Mouse (Mus musculus) midbrain, postnatal 0 days (tissue): Measurements from ENCODE around the gene Adig. TPM values are rescaled to one million over a fixed set of nuclear protein-coding genes. Genes with fewer than 3 reads are reported as not detected.
A peak's percentile ranks its signal among the peaks of the same experiment; 100 is the strongest.

Experiments used
- ATAC-seq: fragments of 200-750 bp; cut with Nextera tagmentation; 2 replicates; pipeline ENCODE4 v1.8.0; 2017; ENCODE audit warnings: moderate number of reproducible peaks, mild to moderate bottlenecking, moderate TSS enrichment, moderate library complexity; ENCODE audit not compliant: low FRiP score
- DNase-seq: peaks from one replicate; pipeline ENCODE4 v3.0.0-alpha.2; 2015; ENCODE audit warnings: low spot score
- H3K27ac ChIP-seq: fragments of 300-500 bp; sonication (generic); 2 replicates; pipeline ENCODE4 v1.5.1; 2014; ENCODE audit warnings: low read depth, mild to moderate bottlenecking, low read length, mixed read lengths
- H3K27me3 ChIP-seq: fragments of 300-500 bp; sonication (generic); 2 replicates; pipeline ENCODE4 v1.6.1; 2014; ENCODE audit warnings: low read length, control low read depth, mixed read lengths; ENCODE audit not compliant: insufficient read depth
- H3K36me3 ChIP-seq: fragments of 300-500 bp; sonication (generic); 2 replicates; pipeline ENCODE4 v1.6.1; 2014; ENCODE audit warnings: low read length, control low read depth, mixed read lengths; ENCODE audit not compliant: insufficient read depth
- H3K4me1 ChIP-seq: fragments of 300-500 bp; sonication (generic); 2 replicates; pipeline ENCODE4 v1.6.1; 2014; ENCODE audit warnings: mild to moderate bottlenecking, control low read depth, antibody characterized with exemption, low read length, mixed read lengths; ENCODE audit not compliant: insufficient read depth
- H3K4me2 ChIP-seq: fragments of 300-500 bp; sonication (generic); 2 replicates; pipeline ENCODE4 v1.6.1; 2014; ENCODE audit warnings: low read depth, mild to moderate bottlenecking, low read length, mixed read lengths; ENCODE audit not compliant: poor library complexity, severe bottlenecking
- H3K4me3 ChIP-seq: fragments of 300-500 bp; sonication (generic); 2 replicates; pipeline ENCODE4 v1.5.1; 2014; ENCODE audit warnings: low read depth, mild to moderate bottlenecking, low read length, moderate library complexity
- H3K9ac ChIP-seq: fragments of 300-500 bp; sonication (generic); replicated peaks from 2 replicates; pipeline ENCODE4 v1.6.1; 2014; ENCODE audit warnings: mild to moderate bottlenecking, low read length, moderate library complexity, mixed read lengths; ENCODE audit not compliant: poor library complexity, severe bottlenecking
- H3K9me3 ChIP-seq: fragments of 300-500 bp; sonication (generic); 2 replicates; pipeline ENCODE4 v1.6.1; 2016; ENCODE audit warnings: low read length, control low read depth
- CTCF ChIP-seq: IDR thresholded peaks from 2 replicates; pipeline ENCODE4 v1.5.1; 2016; ENCODE audit warnings: antibody characterized with exemption, mild to moderate bottlenecking
- WGBS: fragments of 180-500 bp; shearing (Covaris S2); extraction: QIAGEN DNeasy Blood & Tissue Kit; methylation state at CpG from one replicate; pipeline ENCODE4 v1.1.7; 2014; 5-methylcytosine and 5-hydroxymethylcytosine counted together
- polyA plus RNA-seq: library from polyadenylated mRNA; unstranded; fragments of >200 nt; fragmentation: Nextera tagmentation; extraction: Ambion mirVana; gene quantifications from 2 replicates; pipeline ENCODE4 v1.2.1, GENCODE M21; 2015
- total RNA-seq: library from RNA; depleted of rRNA; stranded (reverse); fragments of >200 nt; gene quantifications from 2 replicates; pipeline ENCODE4 v1.2.3, GENCODE M21; 2014

Adig gene
- total and polyA plus RNA-seq, 2 experiments from 2014 or later: not detected

- no peak overlapping the region for H3K27ac ChIP-seq
- DNase-seq (peak; percentile 92), ATAC-seq (peak; percentile 69)
- no peak overlapping the region for H3K4me3 ChIP-seq
- no peaks in the 10 kb centered on the region for H3K9me3 ChIP-seq
- no peak overlapping the region for H3K9ac ChIP-seq
- peaks cover 7% of the 10 kb centered on the region; the same call in 1 of the 2 replicates for H3K4me1 ChIP-seq
- H3K4me2 ChIP-seq: peak overlapping the region; percentile 16; the same call in 1 of the 2 replicates
- H3K36me3 ChIP-seq: no peaks in the 10 kb centered on the region
- 2% methylated on average over 17 of the region's 17 CpGs for WGBS
- H3K27me3 ChIP-seq: 0 out of 2 replicates have a peak, but pooled peaks cover 4% of the 10 kb centered on the region
- TF ChIP-seq CTCF: peak; percentile 98
Observed at GRCm38 (mm10) chr2:158546751-158547150, 44.3 kb downstream of the Adig start.

GRCm38 (mm10) chr2:158550067-158550466, 47.7 kb downstream of the Adig start:
- Histone ChIP-seq H3K27ac (no peak overlapping the region), H3K9ac (no peak overlapping the region), H3K4me2 (no peak overlapping the region), H3K36me3 (no peaks in the 10 kb centered on the region), H3K4me3 (no peak overlapping the region), H3K4me1 (peaks cover 7% of the 10 kb centered on the region; the same call in 1 of the 2 replicates), H3K27me3 (0 out of 2 replicates have a peak, but pooled peaks cover 4% of the 10 kb centered on the region), H3K9me3 (no peaks in the 10 kb centered on the region)
- peak; percentile 94 for TF ChIP-seq CTCF
- DNase-seq: peak; percentile 90
- ATAC-seq: 0 out of 2 replicates have a peak, but pooled peaks have one; percentile 52
- WGBS: 3% methylated on average over 3 of the region's 3 CpGs

GRCm38 (mm10) chr2:158554366-158554765, 52.0 kb downstream of the Adig start:
- no peak for TF ChIP-seq CTCF
- no peak for ATAC-seq
- DNase-seq: no peak
- H3K4me2 ChIP-seq: no peak overlapping the region
- no peak overlapping the region for H3K4me3 ChIP-seq
- 0 out of 2 replicates have a peak, but pooled peaks cover 1% of the 10 kb centered on the region for H3K27me3 ChIP-seq
- H3K9ac ChIP-seq: no peak overlapping the region
- peaks cover 5% of the 10 kb centered on the region; the same call in 1 of the 2 replicates for H3K4me1 ChIP-seq
- H3K36me3 ChIP-seq: no peaks in the 10 kb centered on the region
- H3K27ac ChIP-seq: no peak overlapping the region
- WGBS: 39% methylated on average over 10 of the region's 10 CpGs
- no peaks in the 10 kb centered on the region for H3K9me3 ChIP-seq

GRCm38 (mm10) chr2:158555252-158555651, 52.8 kb downstream of the Adig start:
- no peak for DNase-seq
- H3K27me3 ChIP-seq: no peaks in the 10 kb centered on the region
- peaks cover 13% of the 10 kb centered on the region; the same call in 1 of the 2 replicates for H3K4me1 ChIP-seq
- ATAC-seq: no peak
- H3K9me3 ChIP-seq: no peaks in the 10 kb centered on the region
- H3K9ac ChIP-seq: no peak overlapping the region
- WGBS: 6% methylated on average over 7 of the region's 7 CpGs
- H3K4me3 ChIP-seq: peak overlapping the region; percentile 28
- no peak for TF ChIP-seq CTCF
- no peaks in the 10 kb centered on the region for H3K36me3 ChIP-seq
- peak overlapping the region; percentile 53; the same call in 1 of the 2 replicates for H3K4me2 ChIP-seq
- H3K27ac ChIP-seq: no peak overlapping the region; the same call in 1 of the 2 replicates

- no peak for ATAC-seq
- H3K9ac ChIP-seq: 0 out of 2 replicates have a peak overlapping the region, but pooled peaks have one; percentile 24
- no peaks in the 10 kb centered on the region for H3K9me3 ChIP-seq
Observed at GRCm38 (mm10) chr2:158555812-158556211, 53.4 kb downstream of the Adig start.

GRCm38 (mm10) chr2:158556225-158556624, 53.8 kb downstream of the Adig start:
- H3K9me3 ChIP-seq: no peaks in the 10 kb centered on the region
- 0 out of 2 replicates have a peak overlapping the region, but pooled peaks have one; percentile 24 for H3K9ac ChIP-seq
- H3K4me1 ChIP-seq: peaks cover 10% of the 10 kb centered on the region; the same call in 1 of the 2 replicates
- peak; percentile 44; the same call in 1 of the 2 replicates for ATAC-seq
- DNase-seq: peak; percentile 78
- H3K4me3 ChIP-seq: peak overlapping the region; percentile 28
- peak overlapping the region; percentile 53 for H3K4me2 ChIP-seq
- TF ChIP-seq CTCF: peak; percentile 90
- H3K27ac ChIP-seq: peak overlapping the region; percentile 18; the same call in 1 of the 2 replicates
- no peaks in the 10 kb centered on the region for H3K27me3 ChIP-seq
- WGBS: 2% methylated on average over 20 of the region's 20 CpGs
- no peaks in the 10 kb centered on the region for H3K36me3 ChIP-seq

More at GRCm38 (mm10) chr2:158555812-158556211, 53.4 kb downstream of the Adig start:
- H3K4me3 ChIP-seq: peak overlapping the region; percentile 28
- no peak for DNase-seq
- peaks cover 10% of the 10 kb centered on the region; the same call in 1 of the 2 replicates for H3K4me1 ChIP-seq
- peak overlapping the region; percentile 53 for H3K4me2 ChIP-seq
- TF ChIP-seq CTCF: no peak
- H3K27ac ChIP-seq: peak overlapping the region; percentile 18; the same call in 1 of the 2 replicates
- H3K36me3 ChIP-seq: no peaks in the 10 kb centered on the region
- WGBS: 1% methylated on average over 8 of the region's 8 CpGs
- H3K27me3 ChIP-seq: no peaks in the 10 kb centered on the region
